Mouse (Mus musculus) erythroblast, embryonic 14.5 days (primary cell): ENCODE measurements around the gene Glod4. TPM values are rescaled to one million over a fixed set of nuclear protein-coding genes. Genes with fewer than 3 reads are reported as not detected.

Experiments used
- H3K27me3 ChIP-seq: 2 replicates; pipeline ENCODE4 v1.6.1; 2012; ENCODE audit warnings: inconsistent platforms; ENCODE audit not compliant: control insufficient read depth
- H3K36me3 ChIP-seq: 2 replicates; pipeline ENCODE4 v1.6.1; 2012; ENCODE audit warnings: mild to moderate bottlenecking, inconsistent platforms; ENCODE audit not compliant: control insufficient read depth
- H3K4me1 ChIP-seq: 2 replicates; pipeline ENCODE4 v1.6.1; 2012; ENCODE audit warnings: inconsistent platforms; ENCODE audit not compliant: control insufficient read depth
- H3K4me3 ChIP-seq: replicated peaks from 2 replicates; pipeline ENCODE3; 2012; ENCODE audit warnings: moderate library complexity, mild to moderate bottlenecking, inconsistent platforms
- H3K9me3 ChIP-seq: 2 replicates; pipeline ENCODE4 v1.6.1; 2012; ENCODE audit warnings: low read length, inconsistent platforms, mixed read lengths; ENCODE audit not compliant: control insufficient read depth
- GATA1 ChIP-seq: IDR thresholded peaks from 2 replicates; pipeline ENCODE4 v1.6.1; 2012; ENCODE audit warnings: low read length, inconsistent platforms, mixed read lengths
- TAL1 ChIP-seq: IDR thresholded peaks from 3 replicates; pipeline ENCODE4 v1.6.1; 2012; ENCODE audit warnings: low read length, inconsistent platforms, mixed read lengths
- polyA plus RNA-seq: library from polyadenylated mRNA; stranded (reverse); fragments of >175 nt; gene quantifications from 2 replicates; pipeline ENCODE4 v1.2.3, GENCODE M21; 2012

Glod4 gene
- polyA plus RNA-seq, 1 experiment: 0.16 TPM

DNA sequence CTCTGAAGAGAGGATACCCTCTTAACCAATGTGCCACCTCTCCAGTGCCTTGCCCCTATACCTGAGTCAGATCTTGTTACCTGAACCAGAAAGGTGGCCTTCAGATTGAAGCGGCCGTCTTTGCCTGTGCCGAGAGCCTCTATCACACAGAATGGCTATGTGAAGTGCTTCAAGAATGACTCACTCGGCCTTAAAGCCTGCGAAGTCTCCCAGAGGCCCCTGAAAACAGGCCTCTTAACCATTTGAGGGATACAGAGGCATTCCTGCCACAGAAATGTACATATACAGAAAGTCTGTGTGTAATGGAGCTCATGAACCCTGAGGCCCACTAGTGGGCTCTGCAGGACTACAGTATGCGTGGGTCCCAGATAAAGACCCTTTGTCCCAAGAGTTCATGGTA is 40.3 kb upstream of the Glod4 start:
- no peak for TF ChIP-seq GATA1
- no peak for TF ChIP-seq TAL1
- Histone ChIP-seq H3K4me1 (no peaks in the 10 kb centered on the region), H3K4me3 (no peak overlapping the region), H3K36me3 (no peaks in the 10 kb centered on the region), H3K27me3 (no peaks in the 10 kb centered on the region), H3K9me3 (no peaks in the 10 kb centered on the region)

DNA sequence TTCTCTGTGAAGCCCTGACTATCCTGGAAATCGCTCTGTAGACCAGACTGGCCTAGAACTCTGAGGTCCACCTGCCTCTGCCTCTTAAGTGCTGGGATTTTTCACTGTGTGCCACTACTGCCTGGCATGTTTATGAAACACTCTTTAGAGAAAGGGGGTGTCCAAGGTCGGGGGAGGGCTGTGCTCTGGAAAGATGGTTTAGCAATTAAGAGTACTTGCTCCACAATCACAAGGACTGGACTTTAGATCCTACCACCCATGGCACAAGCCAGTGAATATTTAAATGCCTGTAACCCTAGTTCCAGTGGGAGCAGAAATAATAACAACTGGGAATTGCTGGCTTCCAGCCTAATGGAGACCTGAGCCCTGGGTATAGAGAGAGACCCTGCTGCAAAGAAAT is 36.4 kb upstream of the Glod4 start:
- H3K4me1 ChIP-seq: no peaks in the 10 kb centered on the region
- no peaks in the 10 kb centered on the region for H3K9me3 ChIP-seq
- H3K27me3 ChIP-seq: no peaks in the 10 kb centered on the region
- no peaks in the 10 kb centered on the region for H3K36me3 ChIP-seq
- H3K4me3 ChIP-seq: no peak overlapping the region
- TF ChIP-seq GATA1: no peak
- no peak for TF ChIP-seq TAL1

DNA sequence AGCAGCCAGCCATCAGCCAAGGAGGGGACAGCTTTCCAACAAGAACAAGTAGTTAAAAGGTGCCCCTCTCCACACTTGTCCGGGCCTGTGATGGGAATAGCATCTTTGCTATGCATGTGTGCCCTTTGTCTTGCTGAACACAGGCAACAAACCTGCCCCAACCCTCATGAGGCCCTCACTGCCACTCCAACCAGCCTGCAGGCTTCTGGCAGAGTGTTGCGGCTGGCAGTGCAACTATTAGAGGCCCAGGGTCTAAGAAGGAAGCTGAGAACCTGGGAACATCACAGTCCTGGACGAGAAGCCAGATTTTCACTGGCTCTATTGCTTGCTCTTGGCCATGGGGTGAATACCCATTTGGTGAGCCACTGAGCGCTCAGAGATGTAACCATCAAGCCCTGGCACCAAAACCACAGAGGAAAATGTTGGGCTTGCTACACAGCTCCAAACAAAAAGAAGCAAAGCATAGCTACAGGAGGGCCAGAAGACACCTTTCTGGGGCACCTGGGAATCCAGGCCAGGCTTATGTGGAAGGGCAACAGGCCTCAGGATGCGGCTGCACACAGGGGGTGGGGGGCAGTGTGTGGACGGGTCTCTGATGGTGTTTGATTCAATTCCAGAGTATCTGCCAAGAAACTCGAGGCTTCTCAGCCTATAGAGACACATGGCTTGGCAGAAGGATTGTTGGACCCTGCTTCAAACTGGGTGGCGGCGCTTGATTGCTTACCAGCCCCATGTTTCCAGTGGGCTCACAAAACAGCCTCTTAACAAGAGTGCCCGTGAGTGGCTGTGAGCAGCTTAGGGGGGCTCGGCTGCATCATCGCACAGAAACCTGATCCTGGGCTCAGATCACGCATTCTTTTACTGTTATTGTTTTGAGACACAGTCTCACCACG is 35.7 kb upstream of the Glod4 start:
- TF ChIP-seq TAL1 (no peak), GATA1 (no peak)
- H3K36me3 ChIP-seq: no peaks in the 10 kb centered on the region
- no peaks in the 10 kb centered on the region for H3K27me3 ChIP-seq
- H3K4me3 ChIP-seq: no peak overlapping the region
- no peaks in the 10 kb centered on the region for H3K4me1 ChIP-seq
- no peaks in the 10 kb centered on the region for H3K9me3 ChIP-seq

DNA sequence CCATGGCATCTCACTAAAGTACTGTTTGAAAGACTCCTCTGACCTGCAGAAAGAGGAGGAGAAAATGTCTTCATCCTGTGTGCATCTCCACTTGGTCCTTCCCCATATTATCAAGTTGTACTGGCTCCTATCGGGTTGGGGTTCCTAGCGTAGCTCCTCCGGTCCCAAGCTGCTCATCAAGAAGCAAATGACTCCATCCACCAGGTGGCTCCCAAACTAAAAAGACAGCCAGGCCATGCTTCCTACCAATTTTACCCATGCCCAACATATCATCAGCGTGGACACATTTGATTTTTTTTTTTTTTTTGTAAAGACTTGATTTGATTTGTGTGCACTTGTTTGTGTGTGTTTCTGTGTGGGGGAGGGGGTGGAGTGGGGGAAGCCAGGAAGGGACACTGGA is 28.9 kb upstream of the Glod4 start:
- H3K36me3 ChIP-seq: no peaks in the 10 kb centered on the region
- H3K9me3 ChIP-seq: no peaks in the 10 kb centered on the region
- H3K27me3 ChIP-seq: no peaks in the 10 kb centered on the region
- H3K4me3 ChIP-seq: no peak overlapping the region
- H3K4me1 ChIP-seq: no peaks in the 10 kb centered on the region
- TF ChIP-seq GATA1 (no peak), TAL1 (no peak)

DNA sequence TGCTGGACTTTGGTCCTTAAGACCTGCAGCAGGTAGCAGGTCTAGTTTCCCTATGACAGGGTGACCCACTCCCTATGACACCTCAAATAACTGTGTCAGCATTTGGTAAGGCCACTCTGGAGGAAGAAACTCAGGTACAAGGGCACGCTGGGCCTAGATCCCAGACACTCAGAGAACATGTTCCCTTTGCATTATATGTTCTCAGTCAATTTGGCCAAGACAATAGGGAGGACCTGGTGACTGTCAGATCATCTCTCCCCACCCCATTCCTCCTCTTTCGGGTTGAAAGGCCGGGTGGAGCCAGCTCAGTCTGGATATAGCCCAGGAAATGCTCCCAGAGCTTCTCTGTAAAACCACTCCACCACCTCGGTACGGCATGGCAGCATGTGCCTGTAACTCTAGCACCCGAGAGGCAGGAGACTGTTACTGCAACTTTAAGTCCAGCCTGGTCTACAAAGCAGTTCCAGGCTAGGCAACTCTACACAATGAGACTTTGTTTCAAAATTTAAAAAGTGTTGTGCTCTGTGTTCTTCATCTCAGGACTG is 25.1 kb upstream of the Glod4 start:
- H3K4me3 ChIP-seq: no peak overlapping the region
- H3K36me3 ChIP-seq: no peaks in the 10 kb centered on the region
- no peaks in the 10 kb centered on the region for H3K4me1 ChIP-seq
- no peaks in the 10 kb centered on the region for H3K27me3 ChIP-seq
- no peaks in the 10 kb centered on the region for H3K9me3 ChIP-seq
- TF ChIP-seq GATA1 (no peak), TAL1 (no peak)

DNA sequence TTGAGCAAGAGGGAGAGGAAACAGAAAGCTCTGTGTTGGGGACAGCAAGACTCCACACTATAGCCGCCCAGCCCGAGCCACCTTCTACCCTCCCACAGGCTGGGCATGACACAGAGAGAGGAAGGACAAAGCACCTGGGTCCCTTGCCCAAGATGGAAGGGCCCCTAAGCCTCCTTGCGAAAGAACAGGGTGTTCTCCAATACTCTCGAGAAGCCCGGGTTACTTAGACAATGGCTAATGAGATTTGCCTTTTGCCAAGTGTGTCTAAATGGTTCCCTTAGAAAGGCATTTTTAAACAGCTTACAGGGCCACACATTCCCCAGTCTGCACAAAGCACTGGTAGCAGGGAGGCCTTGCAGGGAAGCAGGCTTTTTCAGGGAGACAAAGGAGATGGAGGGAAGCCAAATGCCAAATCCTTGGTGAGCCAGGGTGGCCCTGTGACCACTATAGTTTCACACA is 24.5 kb upstream of the Glod4 start:
- Histone ChIP-seq H3K27me3 (no peaks in the 10 kb centered on the region), H3K4me3 (no peak overlapping the region), H3K4me1 (no peaks in the 10 kb centered on the region), H3K9me3 (no peaks in the 10 kb centered on the region), H3K36me3 (no peaks in the 10 kb centered on the region)
- TF ChIP-seq GATA1: no peak
- TF ChIP-seq TAL1: no peak

DNA sequence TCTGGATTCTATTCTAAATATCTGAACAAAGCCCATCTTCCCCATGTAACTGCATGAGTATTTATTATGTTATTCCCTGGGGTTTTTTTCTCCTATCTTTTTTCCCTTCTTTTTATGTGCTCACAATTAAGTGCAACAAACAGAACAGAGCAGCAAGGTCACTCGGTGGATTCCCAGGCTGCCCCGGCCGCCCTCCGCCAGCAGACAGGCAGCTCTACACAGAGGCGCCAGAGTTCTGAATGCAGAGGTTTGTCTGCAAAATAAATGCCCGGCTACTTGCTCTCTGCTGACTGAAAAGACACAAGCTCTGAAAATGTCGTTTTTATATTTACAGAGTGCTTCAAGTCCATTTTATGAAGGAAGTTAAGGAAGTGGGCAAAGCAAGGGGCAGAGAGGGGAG is 24.0 kb upstream of the Glod4 start:
- TF ChIP-seq TAL1 (no peak), GATA1 (no peak)
- no peak overlapping the region for H3K4me3 ChIP-seq
- H3K27me3 ChIP-seq: no peaks in the 10 kb centered on the region
- H3K9me3 ChIP-seq: no peaks in the 10 kb centered on the region
- no peaks in the 10 kb centered on the region for H3K36me3 ChIP-seq
- H3K4me1 ChIP-seq: no peaks in the 10 kb centered on the region

DNA sequence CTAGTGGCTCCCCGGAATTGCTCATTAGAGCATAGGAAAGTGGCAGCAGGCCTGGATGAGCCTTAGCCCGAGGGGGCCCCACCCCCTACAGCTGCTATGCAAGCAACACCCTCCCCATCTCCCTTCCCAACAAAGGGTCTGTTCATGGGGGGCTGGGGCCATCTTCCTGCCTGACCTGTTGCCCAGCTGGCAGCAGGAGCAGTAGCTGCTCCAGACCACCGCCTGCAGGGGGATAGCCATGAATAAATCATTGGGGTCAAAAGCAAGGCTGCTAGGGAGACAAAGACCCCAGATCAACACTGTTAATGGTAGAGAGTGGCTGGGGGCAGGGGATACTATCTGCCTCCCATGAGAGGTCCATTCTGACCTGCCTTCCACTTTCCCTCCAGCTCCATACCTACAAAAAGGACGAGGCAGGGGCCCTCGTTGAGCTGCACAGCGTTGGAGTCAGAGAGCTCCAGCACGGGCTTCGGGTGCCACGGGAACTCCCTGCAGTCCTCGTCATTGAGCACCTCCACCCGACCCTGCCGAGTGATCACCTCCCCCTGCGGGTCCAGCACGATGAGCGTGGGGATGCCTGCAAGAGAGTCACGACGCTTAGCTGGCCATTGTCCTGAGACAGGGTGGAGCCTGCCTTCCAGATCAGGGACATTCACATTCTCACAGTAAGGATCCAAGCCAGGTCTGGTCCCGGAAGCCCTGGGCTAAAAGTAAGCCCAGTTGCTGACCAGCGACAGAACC is 19.3 kb upstream of the Glod4 start:
- Histone ChIP-seq H3K36me3 (no peaks in the 10 kb centered on the region), H3K4me3 (no peak overlapping the region), H3K4me1 (no peaks in the 10 kb centered on the region), H3K27me3 (no peaks in the 10 kb centered on the region), H3K9me3 (no peaks in the 10 kb centered on the region)
- TF ChIP-seq GATA1 (no peak), TAL1 (no peak)

DNA sequence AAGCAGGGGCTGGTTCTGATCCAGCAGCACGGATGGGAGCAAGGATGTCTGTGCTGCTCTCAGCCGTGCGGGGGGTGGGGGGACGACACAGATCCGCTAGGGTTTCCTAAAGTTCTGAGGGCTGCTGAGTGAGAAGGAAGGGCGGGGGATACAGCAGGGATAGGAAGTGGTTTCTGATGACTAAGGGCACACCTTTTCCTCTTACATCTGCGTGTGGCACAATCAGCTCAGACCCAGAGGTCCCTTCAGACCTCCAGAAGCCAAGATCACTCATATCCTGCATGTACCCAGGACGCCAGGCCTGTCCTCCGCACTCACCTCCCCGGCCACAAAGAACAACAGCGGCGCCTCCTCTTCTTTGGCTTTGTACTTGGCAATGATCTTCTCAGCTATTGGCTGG is 17.7 kb upstream of the Glod4 start:
- no peaks in the 10 kb centered on the region for H3K36me3 ChIP-seq
- no peaks in the 10 kb centered on the region for H3K27me3 ChIP-seq
- TF ChIP-seq GATA1 (no peak), TAL1 (no peak)
- no peak overlapping the region for H3K4me3 ChIP-seq
- no peaks in the 10 kb centered on the region for H3K4me1 ChIP-seq
- no peaks in the 10 kb centered on the region for H3K9me3 ChIP-seq
